Mouse (Mus musculus): ENCODE data around the gene Icmt. TPM values are rescaled to one million over a fixed set of nuclear protein-coding genes. Genes with fewer than 3 reads are reported as not detected.

Icmt gene
- polyA plus RNA-seq, 1 experiment from 2014 or later: 22.6 TPM

DNA sequence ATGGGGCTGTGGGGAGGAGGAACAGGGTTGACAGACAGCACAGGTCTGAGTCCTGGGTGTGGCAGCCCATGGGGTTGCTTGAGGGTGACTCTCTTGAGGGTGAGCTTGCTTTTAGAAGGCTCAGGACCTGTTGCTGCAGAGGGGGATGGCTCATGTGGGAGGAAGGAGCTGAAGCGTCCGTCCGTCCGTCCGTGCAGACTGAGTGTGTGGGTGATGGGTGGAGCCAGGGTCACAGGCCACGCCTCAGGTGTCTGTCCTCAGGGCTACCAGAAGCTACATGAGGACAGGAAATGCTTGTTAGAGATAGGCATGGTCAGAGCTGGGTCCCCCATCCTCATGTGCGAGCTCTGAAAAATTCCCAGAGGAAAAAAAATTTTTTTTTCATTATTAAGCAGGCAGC lies 47.6 kb downstream of the Icmt start:
- Histone ChIP-seq H3K27me3 (ENCODE audit: control insufficient read depth, insufficient read depth, low read length) (peaks cover 10% of the 10 kb centered on the region), H3K36me3 (ENCODE audit: control insufficient read depth, insufficient read depth, low read length) (no peaks in the 10 kb centered on the region), H3K4me1 (ENCODE audit: control insufficient read depth, insufficient read depth, low read length) (peaks cover 5% of the 10 kb centered on the region; the same call in 1 of the 2 replicates), H3K9ac (replicated peaks; ENCODE audit: low read depth, low read length) (no peak overlapping the region), H3K27ac (ENCODE audit: low read length) (no peak overlapping the region), H3K9me3 (ENCODE audit: control insufficient read depth, low read depth, low read length) (no peaks in the 10 kb centered on the region), H3K4me3 (ENCODE audit: low read depth, low read length) (no peak overlapping the region), H3K4me2 (replicated peaks; ENCODE audit: low read depth, low read length) (no peak overlapping the region)
- ATAC-seq (ENCODE audit: insufficient number of reproducible peaks, insufficient read depth, low FRiP score, low read depth): no peak
- WGBS: 56% methylated on average over 7 of the region's 7 CpGs

DNA sequence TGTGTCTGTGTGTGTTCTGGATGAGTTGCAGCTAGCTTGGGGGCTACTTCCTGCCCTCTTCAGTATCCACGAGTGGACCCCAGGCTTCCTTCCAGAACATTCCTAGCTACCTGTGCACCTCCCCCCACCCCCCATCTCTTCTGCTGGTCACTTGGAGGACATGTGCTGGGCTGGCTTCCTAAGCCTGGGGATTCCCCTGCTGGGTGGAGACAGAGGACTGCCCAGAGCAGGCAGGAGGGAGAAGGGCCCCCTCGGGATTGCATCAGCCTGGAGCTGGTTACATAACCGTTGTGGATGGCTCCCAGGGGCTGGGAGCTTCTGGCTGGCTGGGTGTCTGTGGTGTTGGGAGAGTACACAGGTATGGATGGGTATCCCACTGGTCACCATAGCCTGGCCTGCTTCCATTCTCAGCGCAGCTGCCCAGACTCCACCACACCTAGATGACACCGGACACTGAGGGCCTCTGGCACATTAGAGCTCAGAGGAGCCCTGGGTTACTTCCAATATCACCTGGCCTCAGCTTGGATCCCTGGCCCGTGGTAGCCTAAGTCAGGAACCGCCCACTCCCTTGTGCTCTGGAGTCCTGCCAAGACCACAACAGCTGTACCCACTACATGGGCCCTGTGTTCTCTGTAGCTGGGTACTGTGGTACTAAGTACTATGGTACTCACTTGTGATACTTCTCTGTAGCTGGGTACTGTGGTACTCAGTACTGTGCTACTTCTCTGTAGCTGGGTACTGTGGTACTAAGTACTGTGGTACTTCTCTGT lies 48.3 kb downstream of the Icmt start:
- no peak overlapping the region for H3K4me3 ChIP-seq (ENCODE audit: low read depth, low read length)
- WGBS: 44% methylated on average over 7 of the region's 7 CpGs
- no peak for ATAC-seq (ENCODE audit: insufficient number of reproducible peaks, insufficient read depth, low FRiP score, low read depth)
- no peak overlapping the region for H3K27ac ChIP-seq (ENCODE audit: low read length)
- H3K36me3 ChIP-seq (ENCODE audit: control insufficient read depth, insufficient read depth, low read length): no peaks in the 10 kb centered on the region
- H3K4me2 ChIP-seq (replicated peaks; ENCODE audit: low read depth, low read length): no peak overlapping the region
- no peak overlapping the region for H3K9ac ChIP-seq (replicated peaks; ENCODE audit: low read depth, low read length)
- H3K4me1 ChIP-seq (ENCODE audit: control insufficient read depth, insufficient read depth, low read length): peaks cover 4% of the 10 kb centered on the region; the same call in 1 of the 2 replicates
- H3K27me3 ChIP-seq (ENCODE audit: control insufficient read depth, insufficient read depth, low read length): peaks cover 5% of the 10 kb centered on the region; the same call in 1 of the 2 replicates
- H3K9me3 ChIP-seq (ENCODE audit: control insufficient read depth, low read depth, low read length): no peaks in the 10 kb centered on the region

DNA sequence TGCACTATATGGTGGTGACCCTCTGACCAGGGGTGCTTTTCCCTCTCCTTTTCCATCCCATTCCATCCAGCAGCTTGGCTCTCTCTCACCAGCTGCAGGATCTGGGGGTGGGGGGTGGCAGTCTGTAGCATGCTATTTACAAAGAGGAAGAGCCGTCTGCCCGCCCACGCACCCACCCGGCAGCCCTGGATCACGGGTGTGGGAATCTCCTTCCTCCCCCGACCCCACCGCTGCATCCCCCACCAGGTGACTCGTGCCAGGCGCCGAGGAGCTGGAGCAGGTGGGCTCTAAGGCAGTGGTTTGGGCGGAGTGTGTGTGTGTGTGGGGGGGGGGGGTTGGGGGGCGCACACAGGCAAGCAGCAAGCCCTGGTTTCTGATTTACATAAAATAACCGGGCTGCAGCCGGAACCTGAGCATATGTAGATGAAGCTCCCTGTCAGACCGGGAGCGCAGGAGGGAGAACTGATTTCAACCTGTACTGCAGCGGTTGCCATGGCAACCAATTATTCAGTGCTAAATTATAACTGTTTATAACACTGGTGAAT lies 52.9 kb downstream of the Icmt start:
- H3K4me2 ChIP-seq (replicated peaks; ENCODE audit: low read depth, low read length): no peak overlapping the region
- H3K9me3 ChIP-seq (ENCODE audit: control insufficient read depth, low read depth, low read length): no peaks in the 10 kb centered on the region
- no peak overlapping the region for H3K9ac ChIP-seq (replicated peaks; ENCODE audit: low read depth, low read length)
- 1% methylated on average over 17 of the region's 17 CpGs for WGBS
- H3K4me3 ChIP-seq (ENCODE audit: low read depth, low read length): no peak overlapping the region
- H3K4me1 ChIP-seq (ENCODE audit: control insufficient read depth, insufficient read depth, low read length): peaks cover 4% of the 10 kb centered on the region; the same call in 1 of the 2 replicates
- no peak for ATAC-seq (ENCODE audit: insufficient number of reproducible peaks, insufficient read depth, low FRiP score, low read depth)
- no peaks in the 10 kb centered on the region for H3K36me3 ChIP-seq (ENCODE audit: control insufficient read depth, insufficient read depth, low read length)
- H3K27ac ChIP-seq (ENCODE audit: low read length): no peak overlapping the region
- 0 out of 2 replicates have a peak, but pooled peaks cover 2% of the 10 kb centered on the region for H3K27me3 ChIP-seq (ENCODE audit: control insufficient read depth, insufficient read depth, low read length)

DNA sequence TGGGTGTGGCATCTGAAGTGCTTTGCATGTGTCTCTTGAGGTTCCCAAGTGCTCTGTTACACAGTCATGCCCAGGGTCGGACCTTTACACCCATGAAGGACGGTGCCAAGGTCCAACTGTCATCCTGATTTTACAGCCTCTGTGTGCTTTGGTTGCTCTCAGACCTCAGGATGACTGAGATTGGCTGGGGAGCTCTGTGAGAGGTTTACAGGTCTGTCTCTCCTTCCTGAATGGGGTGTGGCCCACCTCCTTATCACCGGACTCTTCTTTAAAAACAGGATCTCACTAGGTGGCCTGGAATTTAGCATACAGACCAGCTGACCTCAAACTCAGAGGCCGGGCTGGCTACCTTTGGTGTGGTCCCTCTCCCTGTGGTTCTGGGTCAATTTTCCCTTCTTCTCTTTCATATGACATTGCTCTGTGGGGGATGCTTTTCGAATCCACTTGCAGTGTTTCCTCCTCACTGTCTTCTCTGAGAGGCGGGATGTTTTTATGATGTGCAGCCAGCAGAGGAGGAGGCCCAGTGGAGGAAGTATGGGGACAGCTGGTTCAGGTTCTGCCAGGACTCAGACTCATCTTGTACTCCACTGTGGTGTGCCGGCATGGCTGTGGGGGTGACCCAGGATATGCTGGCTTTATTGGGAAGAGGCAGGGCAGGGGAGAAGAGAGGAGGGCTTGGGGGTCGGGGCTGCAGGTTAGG lies 53.8 kb downstream of the Icmt start:
- Histone ChIP-seq H3K27ac (ENCODE audit: low read length) (no peak overlapping the region), H3K4me1 (ENCODE audit: control insufficient read depth, insufficient read depth, low read length) (no peaks in the 10 kb centered on the region), H3K9ac (replicated peaks; ENCODE audit: low read depth, low read length) (no peak overlapping the region), H3K27me3 (ENCODE audit: control insufficient read depth, insufficient read depth, low read length) (0 out of 2 replicates have a peak, but pooled peaks cover 2% of the 10 kb centered on the region), H3K9me3 (ENCODE audit: control insufficient read depth, low read depth, low read length) (no peaks in the 10 kb centered on the region), H3K4me2 (replicated peaks; ENCODE audit: low read depth, low read length) (no peak overlapping the region), H3K36me3 (ENCODE audit: control insufficient read depth, insufficient read depth, low read length) (no peaks in the 10 kb centered on the region), H3K4me3 (ENCODE audit: low read depth, low read length) (no peak overlapping the region)
- 27% methylated on average over 8 of the region's 8 CpGs for WGBS
- no peak for ATAC-seq (ENCODE audit: insufficient number of reproducible peaks, insufficient read depth, low FRiP score, low read depth)

DNA sequence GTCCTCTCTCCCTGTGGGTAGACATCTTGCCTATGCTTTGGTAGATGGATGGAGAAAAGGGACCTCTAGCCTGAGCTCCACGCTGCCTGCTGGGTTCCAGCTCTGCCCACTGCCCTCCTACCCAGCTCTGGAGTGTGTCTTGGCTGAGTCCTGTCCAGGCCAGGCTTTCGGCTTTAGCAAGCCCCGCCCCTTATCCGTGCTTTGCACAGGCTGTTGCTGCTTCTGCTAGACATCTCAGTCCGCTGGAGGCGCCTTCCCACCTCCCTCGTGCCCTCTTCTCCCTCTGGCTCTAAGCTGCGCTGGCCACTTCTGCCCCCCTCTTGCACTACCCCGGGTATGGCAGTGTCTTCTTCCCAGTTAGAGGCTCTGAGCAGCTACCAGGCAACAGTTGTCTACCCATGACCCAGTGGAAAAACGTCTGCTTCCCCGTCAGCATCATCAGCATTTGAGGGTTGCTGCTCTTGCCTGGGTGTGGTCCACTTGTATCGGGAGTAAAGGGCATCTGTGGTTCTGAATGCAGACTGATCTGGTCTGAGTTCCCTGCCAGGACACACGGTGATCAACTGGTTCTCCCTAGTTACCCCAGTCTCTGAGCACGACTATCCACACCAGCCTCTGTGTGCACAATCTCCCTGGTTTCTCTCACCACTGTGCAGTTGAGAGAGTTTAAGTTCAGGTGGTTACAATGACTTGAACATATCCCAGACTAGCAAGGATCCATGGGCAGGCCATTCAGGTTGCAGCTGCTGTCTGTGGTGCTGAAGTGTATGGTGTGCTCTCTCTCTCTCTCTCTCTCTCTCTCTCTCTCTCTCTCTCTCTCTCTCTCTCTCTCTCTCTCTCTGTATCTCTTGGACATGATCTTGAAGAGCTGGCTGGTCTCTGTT lies 54.6 kb downstream of the Icmt start:
- Histone ChIP-seq H3K4me3 (ENCODE audit: low read depth, low read length) (no peak overlapping the region), H3K9me3 (ENCODE audit: control insufficient read depth, low read depth, low read length) (no peaks in the 10 kb centered on the region), H3K27ac (ENCODE audit: low read length) (no peak overlapping the region), H3K4me1 (ENCODE audit: control insufficient read depth, insufficient read depth, low read length) (no peaks in the 10 kb centered on the region), H3K4me2 (replicated peaks; ENCODE audit: low read depth, low read length) (no peak overlapping the region), H3K36me3 (ENCODE audit: control insufficient read depth, insufficient read depth, low read length) (no peaks in the 10 kb centered on the region), H3K27me3 (ENCODE audit: control insufficient read depth, insufficient read depth, low read length) (0 out of 2 replicates have a peak, but pooled peaks cover 2% of the 10 kb centered on the region), H3K9ac (replicated peaks; ENCODE audit: low read depth, low read length) (no peak overlapping the region)
- WGBS: 9% methylated on average over 14 of the region's 14 CpGs
- no peak for ATAC-seq (ENCODE audit: insufficient number of reproducible peaks, insufficient read depth, low FRiP score, low read depth)

DNA sequence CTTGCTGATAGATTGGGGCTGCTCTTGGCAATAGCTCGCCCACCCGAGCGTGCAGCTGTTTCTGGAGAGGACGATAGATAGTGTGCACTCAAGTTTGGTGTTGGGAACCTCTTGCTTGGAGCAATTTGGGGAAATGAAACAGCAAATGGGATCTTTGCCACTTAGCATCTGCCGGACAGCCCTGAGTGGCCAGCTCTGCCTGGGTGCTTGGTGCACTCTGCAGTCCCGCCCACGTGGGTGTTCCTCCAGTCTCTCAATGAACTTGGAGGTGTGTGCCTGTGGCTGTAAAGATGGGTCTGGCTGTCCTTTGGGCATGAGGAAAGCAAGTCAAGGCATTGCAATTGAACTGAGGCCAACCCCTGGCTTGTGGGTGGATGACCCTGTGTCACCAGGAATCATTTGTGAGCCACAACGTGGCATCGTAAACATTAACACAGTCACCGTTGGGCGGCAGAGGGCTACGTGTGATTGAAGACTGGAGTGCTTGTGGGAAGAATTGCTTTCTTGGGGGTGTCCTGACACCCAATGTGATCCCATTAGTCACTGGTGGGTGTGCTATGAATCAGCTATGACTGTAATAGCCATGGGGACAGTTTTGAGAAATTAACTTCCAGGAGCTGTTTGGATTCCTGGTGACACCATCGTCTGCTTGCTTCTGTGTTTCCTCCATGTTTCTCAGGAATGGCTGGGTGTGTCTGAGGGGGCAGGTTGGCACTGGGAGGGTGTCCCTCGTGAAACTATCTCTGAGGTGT lies 57.0 kb downstream of the Icmt start:
- ATAC-seq (ENCODE audit: insufficient number of reproducible peaks, insufficient read depth, low FRiP score, low read depth): no peak
- Histone ChIP-seq H3K4me3 (ENCODE audit: low read depth, low read length) (no peak overlapping the region), H3K9me3 (ENCODE audit: control insufficient read depth, low read depth, low read length) (no peaks in the 10 kb centered on the region), H3K36me3 (ENCODE audit: control insufficient read depth, insufficient read depth, low read length) (no peaks in the 10 kb centered on the region), H3K4me1 (ENCODE audit: control insufficient read depth, insufficient read depth, low read length) (no peaks in the 10 kb centered on the region), H3K9ac (replicated peaks; ENCODE audit: low read depth, low read length) (no peak overlapping the region), H3K4me2 (replicated peaks; ENCODE audit: low read depth, low read length) (no peak overlapping the region), H3K27ac (ENCODE audit: low read length) (no peak overlapping the region), H3K27me3 (ENCODE audit: control insufficient read depth, insufficient read depth, low read length) (0 out of 2 replicates have a peak, but pooled peaks cover 2% of the 10 kb centered on the region)
- WGBS: 69% methylated on average over 14 of the region's 14 CpGs

DNA sequence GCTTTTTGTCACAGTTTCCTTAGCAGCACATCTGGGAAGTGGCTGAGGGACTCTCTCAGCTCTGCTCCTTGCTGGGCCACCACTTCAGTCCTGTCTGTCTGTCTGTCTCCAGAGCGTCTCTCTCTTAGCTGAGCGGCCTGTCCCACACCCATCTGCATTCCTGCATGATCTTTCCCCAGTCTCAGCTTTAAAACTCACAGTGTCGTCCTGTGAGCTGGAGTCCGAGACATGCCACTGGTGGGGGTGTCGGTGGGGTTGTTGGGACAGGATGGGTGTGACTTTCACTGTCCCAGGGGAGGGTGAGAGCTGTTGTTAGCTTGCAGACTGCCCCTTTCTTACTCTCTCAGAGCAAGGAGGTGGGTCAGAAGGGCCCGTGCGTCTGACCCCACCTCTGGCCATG lies 58.6 kb downstream of the Icmt start:
- no peak overlapping the region for H3K4me3 ChIP-seq (ENCODE audit: low read depth, low read length)
- H3K4me2 ChIP-seq (replicated peaks; ENCODE audit: low read depth, low read length): no peak overlapping the region
- no peak overlapping the region for H3K27ac ChIP-seq (ENCODE audit: low read length)
- H3K9ac ChIP-seq (replicated peaks; ENCODE audit: low read depth, low read length): no peak overlapping the region
- H3K36me3 ChIP-seq (ENCODE audit: control insufficient read depth, insufficient read depth, low read length): no peaks in the 10 kb centered on the region
- no peaks in the 10 kb centered on the region for H3K9me3 ChIP-seq (ENCODE audit: control insufficient read depth, low read depth, low read length)
- H3K4me1 ChIP-seq (ENCODE audit: control insufficient read depth, insufficient read depth, low read length): peaks cover 1% of the 10 kb centered on the region; the same call in 1 of the 2 replicates
- 75% methylated on average over 7 of the region's 7 CpGs for WGBS
- H3K27me3 ChIP-seq (ENCODE audit: control insufficient read depth, insufficient read depth, low read length): no peaks in the 10 kb centered on the region
- ATAC-seq (ENCODE audit: insufficient number of reproducible peaks, insufficient read depth, low FRiP score, low read depth): no peak

Measured in stomach, embryonic 14.5 days (tissue).